Mouse (Mus musculus) frontal cortex, adult 2 months (tissue): ENCODE measurements around the gene Dand5. TPM values are rescaled to one million over a fixed set of nuclear protein-coding genes. Genes with fewer than 3 reads are reported as not detected.

Experiments
- DNase-seq, 2 experiments: peaks; one replicate each; pipeline ENCODE4 v3.0.0; 2022; ENCODE audit warnings: low spot score in 1 of 2; ENCODE audit errors: extremely low spot score in 1 of 2
- polyA plus RNA-seq: library from polyadenylated mRNA; depleted of rRNA; stranded (reverse); fragments of >200 nt; gene quantifications from 2 replicates; pipeline ENCODE4 v1.2.3, GENCODE M21; 2012; rRNA removed

The Dand5 gene
- polyA plus RNA-seq, 1 experiment: 14.6 TPM

DNA sequence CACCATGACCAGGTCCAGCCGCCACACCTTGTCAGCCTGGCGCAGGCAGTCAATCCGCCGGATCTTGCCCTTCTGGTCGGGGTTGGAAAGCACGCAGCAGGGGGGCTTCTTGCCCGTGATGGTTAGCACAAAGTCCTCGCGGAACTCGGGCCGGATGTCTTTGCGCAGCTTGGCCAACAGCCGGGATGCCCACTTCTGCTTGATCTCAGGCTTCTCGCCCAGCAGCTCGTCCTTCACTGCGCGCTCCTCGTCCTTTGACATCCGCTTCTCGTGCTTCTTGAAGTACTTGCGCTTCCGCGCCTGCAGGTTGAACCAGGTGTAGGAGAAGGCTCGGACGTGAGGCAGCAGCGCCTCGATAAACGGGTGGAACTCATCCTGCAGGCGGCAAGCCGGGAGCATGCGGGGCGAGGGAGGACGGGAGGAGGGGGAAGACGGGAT is 50.7 kb downstream of the Dand5 start:
- DNase-seq: no peak

DNA sequence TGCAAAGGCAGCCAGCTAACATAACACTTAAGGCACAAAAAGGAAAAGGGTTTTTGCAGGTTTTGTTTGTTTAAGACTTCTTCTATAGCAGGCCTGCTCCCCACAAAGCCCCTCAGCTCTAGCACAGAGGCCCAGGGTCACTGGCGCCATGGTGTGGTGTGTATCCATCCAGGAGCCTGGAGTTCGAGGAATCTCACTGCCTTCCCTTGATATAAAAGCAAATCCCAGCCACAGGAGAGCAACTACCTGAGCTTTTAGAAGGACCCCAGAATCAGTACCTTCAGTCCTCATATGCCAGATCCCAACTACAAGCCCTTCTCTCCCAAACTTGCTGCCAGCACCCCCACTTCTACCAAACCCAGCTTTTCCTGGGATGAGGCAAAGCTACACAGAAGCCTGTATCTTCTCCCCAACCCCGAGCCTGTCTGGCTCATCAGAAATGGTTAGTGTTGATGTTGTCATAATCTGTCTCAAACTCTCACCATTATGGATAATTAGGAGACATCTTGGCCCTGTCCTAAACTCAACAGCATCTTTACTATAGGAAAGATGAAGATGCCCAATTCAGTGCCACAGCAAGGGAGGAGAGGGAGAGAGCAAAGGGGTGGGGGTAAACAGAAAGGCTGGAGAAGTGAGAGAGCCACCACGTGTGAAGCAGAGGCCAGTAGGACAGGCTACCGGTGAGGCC is 51.5 kb downstream of the Dand5 start:
- no peak for DNase-seq

DNA sequence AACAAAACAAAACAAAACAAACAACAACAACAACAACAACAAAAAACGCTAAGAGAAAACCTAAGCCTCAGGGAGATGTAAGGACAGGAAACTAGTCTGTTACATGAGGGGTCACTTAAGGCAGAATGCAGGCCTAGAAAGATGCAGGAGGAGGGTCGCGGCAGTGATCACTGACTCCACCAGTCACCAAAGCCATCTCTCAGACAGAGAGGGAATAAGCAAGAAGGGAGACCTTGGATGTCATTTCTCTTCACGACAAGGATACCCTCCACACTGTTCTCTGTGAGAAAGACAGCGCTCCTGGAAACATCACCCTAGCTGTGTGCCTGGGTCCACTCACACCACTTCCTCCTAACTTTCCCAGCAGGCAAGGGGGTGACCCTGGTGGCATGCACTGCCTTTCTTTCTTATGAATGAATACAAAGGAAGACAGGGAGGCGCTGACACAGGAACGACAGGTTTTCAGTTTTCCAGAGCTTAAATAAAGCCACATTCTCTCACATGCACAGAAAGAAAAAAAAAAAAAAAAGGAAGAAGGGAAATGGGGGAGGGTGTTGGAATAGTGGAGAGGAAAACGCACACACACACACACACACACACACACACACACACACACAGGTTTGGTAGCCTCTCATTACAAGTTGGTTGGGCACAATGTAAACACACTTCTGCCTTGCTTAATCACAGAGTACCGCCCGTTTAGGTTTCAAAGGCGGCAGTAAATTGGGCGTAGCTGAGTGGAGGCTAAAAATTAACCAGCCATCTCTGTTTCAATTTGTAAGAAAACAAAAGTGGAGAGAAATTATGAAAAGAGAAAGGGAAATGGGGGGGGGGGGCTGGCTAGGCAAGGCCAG is 52.3 kb downstream of the Dand5 start:
- DNase-seq: no peak

DNA sequence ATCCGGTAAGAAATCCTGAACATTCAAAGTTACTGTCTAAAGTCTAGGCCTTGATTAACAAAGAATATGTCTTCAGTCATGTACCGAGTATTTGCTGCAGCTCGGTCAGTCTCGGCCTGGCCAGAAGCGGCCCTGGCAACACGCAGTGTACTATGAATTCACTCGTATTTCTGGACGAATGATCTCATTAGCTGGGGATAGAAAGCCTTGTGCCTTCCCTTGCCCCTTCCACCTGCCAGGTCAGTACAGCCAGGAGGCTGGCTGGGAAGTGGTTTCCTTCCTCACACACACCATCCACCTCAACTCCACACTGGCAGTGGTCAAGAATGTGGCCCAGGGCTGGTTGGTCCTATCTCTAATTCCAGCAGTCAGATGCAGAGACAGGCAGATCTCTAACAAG is 53.3 kb downstream of the Dand5 start:
- DNase-seq: no peak

DNA sequence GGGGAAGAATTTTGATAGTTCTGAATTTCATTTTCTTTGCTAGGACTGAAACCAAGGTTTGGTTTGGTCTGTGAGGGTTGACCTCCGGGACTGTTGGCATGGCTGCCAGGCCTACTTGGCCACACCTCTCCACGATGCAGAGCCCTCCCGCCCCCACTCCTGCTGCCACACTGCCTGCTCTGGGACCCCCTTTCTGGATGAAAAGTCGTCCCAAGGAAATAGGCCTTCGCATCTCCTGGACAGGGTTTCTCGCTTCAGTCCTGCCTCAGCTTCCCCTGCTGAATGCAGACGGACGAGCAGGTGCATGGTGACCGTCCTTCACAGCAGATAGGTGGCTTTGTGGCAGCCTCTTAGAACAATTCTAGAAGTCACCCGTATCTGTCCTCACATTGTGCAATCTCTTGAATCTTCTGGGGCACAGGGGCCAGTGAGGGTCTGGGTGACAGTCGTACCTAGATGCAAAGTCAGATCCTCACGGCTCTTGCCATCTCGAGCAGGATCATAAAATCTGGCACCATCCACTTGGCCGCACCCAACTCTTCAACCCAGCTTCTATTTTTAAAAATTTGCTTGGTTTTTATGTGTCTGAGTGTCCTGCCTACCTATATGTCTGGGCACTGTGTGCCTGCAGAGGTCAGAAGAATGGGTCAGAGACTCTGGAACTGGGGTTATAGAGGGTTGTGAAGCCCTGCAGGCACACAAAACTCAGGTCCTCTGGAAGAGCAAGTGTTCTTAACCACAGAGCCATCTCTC is 54.1 kb downstream of the Dand5 start:
- DNase-seq: no peak

DNA sequence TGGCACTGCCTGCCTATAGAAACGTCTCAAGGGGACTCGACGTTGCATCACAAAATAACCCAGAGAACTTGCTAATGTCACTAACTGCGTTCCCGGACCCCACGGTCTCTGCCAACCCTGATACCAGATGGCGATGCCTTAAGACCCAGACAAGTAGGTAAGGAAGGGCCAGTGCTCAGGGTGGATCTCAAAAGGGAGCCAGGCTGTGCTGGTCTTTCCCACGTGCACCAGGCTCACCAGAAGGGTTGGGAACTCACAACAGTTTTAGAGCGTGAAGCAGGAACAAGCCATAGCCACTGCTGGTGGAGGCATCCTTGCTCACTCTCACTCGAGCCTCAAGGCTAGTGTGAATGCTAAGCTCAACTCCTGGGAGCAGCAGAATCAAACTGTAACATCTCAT is 55.4 kb downstream of the Dand5 start:
- DNase-seq: no peak

DNA sequence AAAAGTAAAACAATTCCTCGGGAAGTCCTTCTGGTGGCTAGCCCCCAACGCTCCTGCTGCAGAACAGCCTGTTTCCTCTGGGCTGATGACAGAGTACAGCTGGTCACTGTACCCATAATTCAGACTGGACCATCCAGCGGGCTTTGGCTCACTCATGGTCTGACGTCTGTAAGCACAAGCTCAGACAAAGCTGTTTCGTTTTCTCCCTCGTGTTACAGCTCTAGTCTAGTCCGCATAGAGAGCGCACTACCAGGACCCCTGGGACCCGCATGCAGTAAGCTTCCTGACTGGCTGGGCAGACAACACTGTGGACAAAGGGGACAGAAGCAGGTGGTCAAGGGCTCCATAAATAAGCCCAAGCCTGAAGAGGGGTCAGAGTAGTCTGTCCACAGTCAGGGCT is 56.2 kb downstream of the Dand5 start:
- no peak for DNase-seq

GRCm38 (mm10) chr8:84765629-84766028 is 57.0 kb downstream of the Dand5 start:
- DNase-seq: no peak

Other genes with a start within 250 kb of the Dand5 start
- 11.1 and 21.5 TPM in 2 replicates for gene Ier2, start 160.0 kb downstream of the Dand5 start, polyA plus RNA-seq
- gene Trmt1, start 136.5 kb downstream of the Dand5 start, polyA plus RNA-seq: 143 and 157 TPM in 2 replicates
- gene Nacc1, start 135.0 kb downstream of the Dand5 start, polyA plus RNA-seq: 79.7 and 79.8 TPM in 2 replicates
- gene Lyl1, start 121.4 kb downstream of the Dand5 start, polyA plus RNA-seq: 2.9 and 4.1 TPM in 2 replicates
- 0.36 TPM in 1 of 2 replicates, not detected in the other for gene G430095P16Rik, start 99.8 kb downstream of the Dand5 start, polyA plus RNA-seq
- gene Nfix, start 22.5 kb downstream of the Dand5 start, polyA plus RNA-seq: 51.3 and 61.3 TPM in 2 replicates
- gene Gadd45gip1, start 8.7 kb upstream of the Dand5 start, polyA plus RNA-seq: 28.0 and 30.9 TPM in 2 replicates
- gene Rad23a, start 17.8 kb upstream of the Dand5 start, polyA plus RNA-seq: 75.2 and 80.5 TPM in 2 replicates
- gene Calr, start 24.1 kb upstream of the Dand5 start, polyA plus RNA-seq: 561 and 590 TPM in 2 replicates
- 59.6 and 59.7 TPM in 2 replicates for gene Farsa, start 34.2 kb upstream of the Dand5 start, polyA plus RNA-seq
- gene Syce2, start 49.3 kb upstream of the Dand5 start, polyA plus RNA-seq: 4.2 and 5.2 TPM in 2 replicates
- 55.1 and 71.5 TPM in 2 replicates for gene Gcdh, start 71.1 kb upstream of the Dand5 start, polyA plus RNA-seq
- gene Klf1, start 79.1 kb upstream of the Dand5 start, polyA plus RNA-seq: 0.17 and 0.38 TPM in 2 replicates
- 5.7 and 6.5 TPM in 2 replicates for gene Dnase2a, start 85.7 kb upstream of the Dand5 start, polyA plus RNA-seq
- gene Mast1, start 114.5 kb upstream of the Dand5 start, polyA plus RNA-seq: 69.0 and 76.3 TPM in 2 replicates
- gene Rtbdn, start 124.2 kb upstream of the Dand5 start, polyA plus RNA-seq: 7.6 and 7.9 TPM in 2 replicates
- gene Gm49661, start 146.6 kb upstream of the Dand5 start, polyA plus RNA-seq: not detected in 2 replicates
- gene Prdx2, start 146.8 kb upstream of the Dand5 start, polyA plus RNA-seq: 318 and 332 TPM in 2 replicates
- 37.5 and 39.7 TPM in 2 replicates for gene Rnaseh2a, start 146.9 kb upstream of the Dand5 start, polyA plus RNA-seq
- 52.0 and 106 TPM in 2 replicates for gene Junb, start 155.9 kb upstream of the Dand5 start, polyA plus RNA-seq
- gene Hook2, start 167.8 kb upstream of the Dand5 start, polyA plus RNA-seq: 20.7 and 26.0 TPM in 2 replicates
- gene Best2, start 191.7 kb upstream of the Dand5 start, polyA plus RNA-seq: 0.10 TPM in 1 of 2 replicates, not detected in the other
- 238 and 271 TPM in 2 replicates for gene Asna1, start 202.5 kb upstream of the Dand5 start, polyA plus RNA-seq
- gene Trir, start 204.0 kb upstream of the Dand5 start, polyA plus RNA-seq: 150 and 167 TPM in 2 replicates
- 96.1 and 109 TPM in 2 replicates for gene Tnpo2, start 214.1 kb upstream of the Dand5 start, polyA plus RNA-seq
- 42.4 and 46.3 TPM in 2 replicates for gene Fbxw9, start 237.2 kb upstream of the Dand5 start, polyA plus RNA-seq
- gene Gm5741, start 245.2 kb upstream of the Dand5 start, polyA plus RNA-seq: 0.74 TPM in 1 of 2 replicates, not detected in the other
- gene Dhps, start 248.9 kb upstream of the Dand5 start, polyA plus RNA-seq: 66.6 and 68.7 TPM in 2 replicates